Comparison of ENCODE assay signal across 14 mouse cellular contexts in the genomic region with DNA sequence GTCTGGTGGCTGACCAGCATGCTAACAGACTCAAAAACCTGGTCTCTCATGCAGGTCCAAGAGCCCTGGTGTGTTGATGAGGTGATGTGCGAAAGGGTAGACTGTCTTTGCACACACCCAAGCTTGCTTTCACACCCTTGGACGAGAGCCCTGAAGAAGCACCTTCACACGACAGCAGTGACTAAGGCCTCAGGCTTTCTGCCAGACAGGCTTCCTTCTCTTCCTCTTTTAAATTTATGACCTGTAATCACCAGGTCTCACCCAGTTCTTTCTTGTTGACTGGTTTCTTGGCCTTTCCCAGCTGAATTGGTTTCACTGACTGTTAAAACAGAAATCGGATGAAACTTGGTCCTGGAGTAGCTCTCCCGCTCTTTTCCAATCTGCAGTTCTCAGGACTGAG.
A peak's percentile ranks its signal among the peaks of the same experiment; 100 is the strongest.
DNase-seq lines count a peak whose midpoint lies in the region; ATAC-seq lines count a peak whose summit lies in the region.
"Had no signal": no experiment of that assay in that cellular context is flagged by ENCODE, and none has a peak within 500 bp of the region (broad histone marks: within the 10 kb centered on the region; RNA-seq: fewer than 3 reads in every experiment).

No protein-coding gene starts in this region.

- H3K27me3 ChIP-seq in intestine, embryonic 15.5 days (replicated peaks), result no peaks in the 10 kb centered on the region
- H3K27me3 ChIP-seq: embryonic facial prominence, embryonic 12.5 days; forebrain, embryonic 12.5 days; liver, embryonic 13.5 days had no signal

- intact Hi-C loops in left cerebral cortex, postnatal 25 days (cut with DNase I), result no loop called here

- no peak overlapping the region for H3K27ac ChIP-seq in intestine, embryonic 15.5 days
- H3K27ac ChIP-seq: embryonic facial prominence, embryonic 12.5 days; forebrain, embryonic 12.5 days; limb, embryonic 10.5 days; liver, embryonic 13.5 days; midbrain, embryonic 13.5 days had no signal

- no peak overlapping the region for H3K4me3 ChIP-seq in intestine, embryonic 15.5 days (replicated peaks)
- H3K4me3 ChIP-seq: embryonic facial prominence, embryonic 12.5 days; forebrain, embryonic 12.5 days; limb, embryonic 10.5 days; liver, embryonic 13.5 days; midbrain, embryonic 13.5 days had no signal

- H3K4me2 ChIP-seq in intestine, embryonic 15.5 days (replicated peaks), result no peak overlapping the region
- H3K4me2 ChIP-seq: embryonic facial prominence, embryonic 12.5 days; forebrain, embryonic 12.5 days; liver, embryonic 13.5 days; midbrain, embryonic 13.5 days had no signal

- H3K36me3 ChIP-seq in intestine, embryonic 15.5 days, result no peaks in the 10 kb centered on the region
- H3K36me3 ChIP-seq: embryonic facial prominence, embryonic 12.5 days; forebrain, embryonic 12.5 days; limb, embryonic 10.5 days; liver, embryonic 13.5 days; midbrain, embryonic 13.5 days had no signal

- 50% methylated on average over 5 of the region's 5 CpGs for WGBS in intestine, embryonic 15.5 days

- no peak overlapping the region for H3K9ac ChIP-seq in intestine, embryonic 15.5 days
- H3K9ac ChIP-seq: embryonic facial prominence, embryonic 12.5 days; forebrain, embryonic 12.5 days; liver, embryonic 13.5 days; midbrain, embryonic 13.5 days had no signal

- peak; percentile 71 for ATAC-seq in intestine, embryonic 15.5 days
- ATAC-seq: midbrain, embryonic 13.5 days had no signal

- H3K9me3 ChIP-seq in intestine, embryonic 15.5 days, result no peaks in the 10 kb centered on the region
- H3K9me3 ChIP-seq: embryonic facial prominence, embryonic 12.5 days; forebrain, embryonic 12.5 days; limb, embryonic 10.5 days; liver, embryonic 13.5 days; midbrain, embryonic 13.5 days had no signal

- H3K4me1 ChIP-seq in intestine, embryonic 15.5 days (replicated peaks), result 0 out of 2 replicates have a peak, but pooled peaks cover 3% of the 10 kb centered on the region
- H3K4me1 ChIP-seq: embryonic facial prominence, embryonic 12.5 days; liver, embryonic 13.5 days had no signal

- DNase-seq in adrenal gland, adult 8-10 months, result peak; percentile 27
- no peak for DNase-seq in adrenal gland, adult 18-20 months (ENCODE audit: low spot score in 2 of 2)
- DNase-seq in MEL-GATA-1-ER (ENCODE audit: extremely low read depth, low read depth), result peak; percentile 27
- peak; percentile 76 to 80 for DNase-seq in kidney, postnatal 25 days
- DNase-seq in right cerebral cortex, postnatal 14 days, result no peak
- no peak for DNase-seq in ovary, adult 18-20 months (ENCODE audit: low spot score)
- no peak for DNase-seq in left cerebral cortex, postnatal 25 days (ENCODE audit: low spot score in 2 of 2)
- DNase-seq: heart, postnatal 14 days; liver, embryonic 13.5 days had no signal

Comparison
In these comparisons a context has a peak if more than half of its experiments do, and no peak if none do; other contexts are left out.
1. DNase-seq: peak in adrenal gland, adult 8-10 months (single experiment), MEL-GATA-1-ER (single experiment) and kidney, postnatal 25 days (2 of 2); none in adrenal gland, adult 18-20 months (0 of 2), right cerebral cortex, postnatal 14 days (single experiment), ovary, adult 18-20 months (single experiment) and left cerebral cortex, postnatal 25 days (0 of 2).